Mouse (Mus musculus) 416B (cell line): ENCODE measurements around the gene Sgsm3.

Source experiments
- DNase-seq: peaks from one replicate; pipeline ENCODE4 v3.0.0; 2011; ENCODE audit warnings: low read depth

Gene Sgsm3

DNA sequence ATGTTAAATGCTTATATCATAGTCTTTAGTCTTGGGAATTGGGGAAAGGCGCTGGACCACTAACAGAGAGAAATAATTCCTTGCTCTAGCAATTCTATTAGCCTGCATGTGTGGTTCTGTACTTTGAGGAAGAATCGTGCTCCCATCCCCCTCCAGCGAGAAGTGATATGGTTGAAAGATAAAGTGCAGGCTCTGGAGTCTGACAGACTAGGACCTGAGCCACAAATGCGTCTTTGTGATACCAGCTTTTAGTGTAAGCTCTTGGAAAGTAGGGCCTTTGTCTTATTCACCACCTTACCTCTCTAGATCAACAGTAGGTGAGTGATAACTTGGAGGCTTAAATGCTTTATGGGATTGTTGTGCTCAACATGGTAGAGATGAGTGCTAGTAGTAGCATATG, 3.6 kb downstream of the Sgsm3 start:
- DNase-seq: no peak

DNA sequence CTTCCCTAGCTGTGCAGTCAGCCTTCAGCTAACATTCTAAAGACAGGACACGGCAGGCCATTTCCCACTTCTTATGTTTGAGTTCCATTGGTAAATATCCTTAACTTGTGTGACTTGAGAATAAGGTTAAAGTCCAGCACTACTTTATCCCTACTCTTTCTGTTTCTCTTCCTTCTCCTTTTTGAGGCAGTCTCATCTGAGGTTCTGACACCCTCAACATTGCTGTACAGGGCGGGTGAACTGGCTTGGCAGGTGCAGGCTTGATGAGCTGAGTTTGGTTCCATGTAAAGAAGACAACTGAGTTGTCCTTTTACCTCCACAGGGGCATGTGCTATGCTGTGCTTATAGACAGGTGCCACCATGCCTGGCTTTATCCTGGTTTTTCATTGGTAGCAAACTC, 5.7 kb downstream of the Sgsm3 start:
- no peak for DNase-seq

GRCm38 (mm10) chr15:80988331-80988730, 10.8 kb downstream of the Sgsm3 start:
- no peak for DNase-seq

GRCm38 (mm10) chr15:80989712-80990111, 12.1 kb downstream of the Sgsm3 start:
- no peak for DNase-seq

GRCm38 (mm10) chr15:80994959-80995358, 17.4 kb downstream of the Sgsm3 start:
- no peak for DNase-seq

DNA sequence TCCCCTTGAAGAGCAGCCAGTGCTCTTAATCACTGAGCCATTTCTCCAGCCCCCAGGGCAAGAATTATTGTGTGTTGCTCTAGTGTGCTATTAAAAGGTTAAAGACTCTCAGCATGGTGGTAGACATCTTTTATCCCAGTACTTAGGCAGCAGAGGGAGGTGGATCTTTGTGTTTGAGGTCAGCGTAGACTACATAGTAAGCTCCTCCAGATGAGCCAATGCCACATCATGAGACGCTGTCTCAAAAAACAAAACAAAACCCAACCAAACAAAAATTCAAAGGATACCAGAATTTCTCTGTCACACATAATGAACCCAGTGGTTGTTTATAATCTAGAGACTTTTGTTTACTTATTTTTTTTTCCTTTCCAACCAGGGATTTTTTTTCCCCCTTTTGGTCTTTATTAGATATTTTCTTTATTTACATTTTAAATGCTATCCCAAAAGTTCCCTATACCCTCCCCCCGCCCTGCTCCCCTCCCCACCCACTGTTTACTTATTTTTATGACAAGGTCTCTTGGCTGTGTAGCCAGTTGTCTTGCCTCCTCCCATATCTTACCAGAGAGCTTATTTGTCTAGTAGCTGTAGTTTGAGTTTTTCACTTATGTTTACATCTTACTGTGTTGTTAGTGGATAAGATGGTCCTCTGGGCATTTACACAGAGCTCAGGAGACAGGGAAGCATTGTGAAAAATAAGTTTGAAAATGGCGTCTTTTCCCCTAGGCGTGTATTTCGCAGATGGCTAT, 18.7 kb downstream of the Sgsm3 start:
- DNase-seq: no peak

DNA sequence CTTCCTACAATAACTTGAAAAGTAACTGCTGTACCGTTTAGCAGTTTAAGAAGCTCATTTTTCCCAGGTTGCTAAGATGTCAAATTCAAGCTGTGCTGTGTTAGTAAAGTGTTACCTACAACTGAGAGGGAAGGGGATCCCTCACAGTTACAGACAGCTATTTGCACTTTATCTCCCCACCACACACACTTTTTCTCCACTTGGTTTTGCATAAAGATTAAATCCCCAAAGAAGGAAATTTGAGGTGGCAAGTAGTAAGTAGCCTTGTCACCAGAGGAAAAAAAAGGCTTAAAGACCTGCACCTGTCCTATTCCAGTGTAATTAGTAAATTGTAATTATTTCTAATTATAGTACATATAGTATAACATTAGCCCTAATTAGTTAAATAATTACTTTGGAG, 19.5 kb downstream of the Sgsm3 start:
- no peak for DNase-seq

DNA sequence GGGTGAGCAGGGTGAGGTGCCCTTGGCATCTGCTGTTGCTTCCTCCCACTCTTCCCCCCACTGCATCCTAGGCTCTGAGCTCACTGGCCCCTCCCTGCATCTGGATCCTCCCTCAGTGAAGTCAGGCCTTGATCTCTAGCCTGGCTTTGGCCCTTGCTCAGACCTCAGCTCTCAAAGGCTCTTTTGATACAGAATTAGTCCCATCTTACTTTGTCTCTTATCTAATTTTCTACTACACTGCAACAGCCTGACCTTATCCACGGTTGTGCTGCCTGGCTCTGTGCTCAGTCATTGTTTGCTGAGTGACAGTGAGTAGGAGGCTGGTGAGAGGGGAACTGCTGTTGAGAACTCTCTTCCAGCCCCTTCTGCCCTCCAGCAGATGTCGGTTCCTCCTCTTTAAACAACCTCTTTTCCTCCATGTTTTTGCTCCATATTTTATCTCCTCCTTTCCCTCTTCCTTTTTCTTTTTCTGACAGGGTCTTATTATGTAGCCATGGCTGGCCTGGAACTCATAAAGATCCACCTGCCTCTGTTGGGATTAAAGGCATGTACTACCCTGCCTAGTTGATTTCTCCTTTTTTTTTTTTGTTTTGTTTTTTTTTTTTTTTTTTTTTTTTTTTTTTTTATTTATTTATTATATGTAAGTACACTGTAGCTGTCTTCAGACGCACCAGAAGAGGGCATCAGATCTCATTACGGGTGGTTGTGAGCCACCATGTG, 23.0 kb downstream of the Sgsm3 start:
- peak; percentile 26 for DNase-seq

DNA sequence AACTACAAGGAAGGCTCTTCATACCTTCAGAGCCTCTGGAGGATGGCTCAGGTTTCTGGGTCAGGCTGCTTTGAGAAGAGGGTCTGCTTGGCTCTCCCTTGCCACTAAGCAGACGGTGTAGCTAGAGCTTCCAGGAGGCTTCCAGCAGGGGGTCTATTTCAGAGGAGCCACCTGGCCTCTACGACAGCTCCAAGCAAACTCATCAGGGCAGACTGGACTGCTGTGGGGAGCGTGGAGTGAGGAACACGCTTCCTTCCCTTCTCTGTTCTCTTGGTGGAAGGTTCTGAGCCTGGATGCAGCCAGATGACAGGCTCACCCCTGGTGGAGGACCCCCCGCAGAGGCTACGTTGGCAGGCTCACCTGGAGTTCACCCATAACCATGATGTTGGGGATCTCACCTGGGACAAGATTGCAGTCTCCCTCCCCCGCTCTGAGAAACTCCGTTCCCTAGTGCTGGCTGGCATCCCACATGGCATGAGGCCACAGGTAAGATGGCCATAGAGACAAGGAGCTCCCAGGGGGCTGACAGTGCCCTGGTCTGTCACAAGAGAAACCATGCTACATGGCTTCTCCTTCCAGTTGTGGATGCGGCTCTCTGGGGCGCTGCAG, 28.7 kb downstream of the Sgsm3 start:
- DNase-seq: no peak

DNA sequence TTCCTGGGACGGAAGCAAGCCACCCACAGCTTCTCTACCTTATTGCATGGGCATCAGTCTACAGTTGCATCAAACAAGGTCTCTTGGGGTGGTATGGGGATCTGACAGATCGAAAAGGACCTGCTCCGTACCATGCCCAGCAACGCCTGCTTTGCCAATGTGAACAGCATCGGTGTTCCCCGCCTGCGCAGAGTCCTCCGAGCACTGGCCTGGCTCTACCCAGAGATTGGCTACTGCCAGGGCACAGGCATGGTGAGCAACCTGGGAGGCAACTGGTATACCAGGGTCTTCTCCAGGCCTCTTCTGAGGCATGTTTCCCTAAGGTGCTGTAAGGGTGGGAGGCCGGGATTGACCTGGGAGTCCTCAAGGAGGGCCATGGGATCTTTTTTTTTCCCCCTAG, 29.8 kb downstream of the Sgsm3 start:
- DNase-seq: no peak

- no peak for DNase-seq
Observed at GRCm38 (mm10) chr15:81007905-81008304, 30.3 kb downstream of the Sgsm3 start.

DNA sequence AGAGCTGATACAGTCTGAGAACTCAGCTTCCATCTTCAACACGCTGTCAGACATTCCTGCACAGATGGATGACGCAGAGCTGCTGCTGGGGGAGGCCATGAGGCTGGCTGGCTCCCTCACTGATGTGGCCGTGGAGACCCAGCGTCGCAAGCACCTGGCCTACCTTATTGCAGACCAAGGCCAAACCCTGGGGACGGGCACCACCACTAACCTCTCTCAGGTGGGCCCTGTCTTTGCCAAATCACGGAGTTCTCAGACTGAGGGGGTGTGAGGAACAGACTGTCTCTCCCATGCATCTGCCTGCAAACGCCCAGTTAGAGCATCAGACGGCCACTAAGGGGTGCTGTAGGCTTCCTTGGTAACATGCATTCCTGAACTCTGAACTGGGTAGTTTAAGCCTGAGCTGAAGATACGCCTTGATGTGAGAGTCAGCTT, 31.1 kb downstream of the Sgsm3 start:
- DNase-seq: peak; percentile 56

DNA sequence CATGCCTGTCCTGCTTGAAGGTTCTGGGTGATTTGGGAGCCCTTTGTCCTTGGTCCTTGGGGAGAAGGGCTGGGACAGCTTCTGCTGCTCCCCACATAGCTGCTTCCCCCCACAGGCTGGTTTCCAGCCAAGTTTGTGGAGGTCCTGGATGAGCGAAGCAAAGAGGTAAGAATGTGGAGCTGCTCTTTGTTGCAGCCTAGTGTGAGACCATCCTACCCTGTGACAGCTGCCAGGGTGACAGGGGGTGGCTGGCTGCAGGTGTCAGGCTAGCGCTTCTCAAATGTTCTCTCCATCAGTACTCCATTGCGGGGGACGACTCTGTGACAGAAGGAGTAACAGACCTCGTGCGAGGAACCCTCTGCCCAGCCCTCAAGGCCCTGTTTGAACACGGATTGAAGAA, 32.5 kb downstream of the Sgsm3 start:
- no peak for DNase-seq

- DNase-seq: no peak
Observed at GRCm38 (mm10) chr15:81011523-81011922, 34.0 kb downstream of the Sgsm3 start.

- DNase-seq: no peak
Observed at GRCm38 (mm10) chr15:81012359-81012758, 34.8 kb downstream of the Sgsm3 start.

GRCm38 (mm10) chr15:81013186-81013585, 35.6 kb downstream of the Sgsm3 start:
- DNase-seq: no peak

DNA sequence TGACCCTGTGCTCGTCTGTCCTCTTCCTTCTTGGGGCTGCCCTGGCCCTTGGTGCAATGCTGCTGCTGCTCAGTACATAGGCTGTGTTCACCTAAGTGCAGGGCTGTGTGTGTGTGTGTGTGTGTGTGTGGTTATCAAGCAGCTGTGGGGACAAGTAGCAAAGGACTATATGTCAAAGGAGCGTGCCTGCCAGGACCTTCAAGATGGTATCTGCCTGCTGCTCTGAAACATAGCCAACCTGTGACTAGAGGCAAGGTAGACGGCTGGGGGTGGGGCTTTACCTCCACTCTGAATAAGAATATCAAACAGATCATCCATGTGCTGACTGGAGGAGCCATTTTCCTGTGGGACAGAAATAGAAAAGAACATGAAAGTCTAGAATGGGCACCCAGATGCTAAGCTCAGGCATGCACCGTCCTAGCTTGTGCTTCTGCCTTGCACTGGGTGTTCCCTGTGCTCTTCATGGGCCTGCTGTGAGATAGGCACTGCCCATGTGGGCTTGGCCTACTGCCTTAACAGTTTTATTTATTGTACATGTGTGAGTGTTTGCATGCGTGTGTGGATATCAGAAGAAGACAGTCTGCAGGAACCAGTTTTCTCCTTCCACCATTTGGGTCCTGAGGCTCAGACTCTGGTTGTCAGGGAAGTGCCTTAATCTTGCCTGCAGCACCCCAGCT, 37.6 kb downstream of the Sgsm3 start:
- DNase-seq: no peak

- DNase-seq: no peak
Observed at GRCm38 (mm10) chr15:81016488-81016887, 38.9 kb downstream of the Sgsm3 start.

GRCm38 (mm10) chr15:81017308-81017707, 39.7 kb downstream of the Sgsm3 start:
- no peak for DNase-seq

DNA sequence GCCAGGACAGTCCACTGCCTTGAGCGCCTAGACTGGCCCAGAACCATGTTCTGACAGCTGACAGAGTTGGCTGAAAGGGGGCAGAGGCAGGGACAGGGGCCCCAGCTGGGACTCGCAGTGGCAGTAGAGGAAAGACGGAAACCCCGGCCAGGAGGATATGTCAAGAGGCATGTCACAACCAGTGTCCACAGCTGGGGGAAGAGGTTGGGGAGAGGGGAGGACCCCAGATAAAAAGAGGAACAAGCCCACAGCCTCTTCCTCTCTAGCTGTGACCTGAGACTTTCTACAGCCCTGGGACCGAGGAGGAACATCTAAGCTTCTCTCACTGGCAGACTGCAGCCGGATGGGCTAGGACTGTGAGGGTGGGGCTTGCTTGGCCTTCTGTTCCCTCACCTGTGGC, 43.8 kb downstream of the Sgsm3 start:
- peak; percentile 87 for DNase-seq

GRCm38 (mm10) chr15:81022437-81022836, 44.9 kb downstream of the Sgsm3 start:
- DNase-seq: no peak

- DNase-seq: no peak
Observed at GRCm38 (mm10) chr15:81023842-81024241, 46.3 kb downstream of the Sgsm3 start.

- no peak for DNase-seq
Observed at GRCm38 (mm10) chr15:81026901-81027300, 49.3 kb downstream of the Sgsm3 start.
